Mouse (Mus musculus): ENCODE data around the gene Mtx2.
A peak's percentile ranks its signal among the peaks of the same experiment; 100 is the strongest.

Mtx2 gene

DNA sequence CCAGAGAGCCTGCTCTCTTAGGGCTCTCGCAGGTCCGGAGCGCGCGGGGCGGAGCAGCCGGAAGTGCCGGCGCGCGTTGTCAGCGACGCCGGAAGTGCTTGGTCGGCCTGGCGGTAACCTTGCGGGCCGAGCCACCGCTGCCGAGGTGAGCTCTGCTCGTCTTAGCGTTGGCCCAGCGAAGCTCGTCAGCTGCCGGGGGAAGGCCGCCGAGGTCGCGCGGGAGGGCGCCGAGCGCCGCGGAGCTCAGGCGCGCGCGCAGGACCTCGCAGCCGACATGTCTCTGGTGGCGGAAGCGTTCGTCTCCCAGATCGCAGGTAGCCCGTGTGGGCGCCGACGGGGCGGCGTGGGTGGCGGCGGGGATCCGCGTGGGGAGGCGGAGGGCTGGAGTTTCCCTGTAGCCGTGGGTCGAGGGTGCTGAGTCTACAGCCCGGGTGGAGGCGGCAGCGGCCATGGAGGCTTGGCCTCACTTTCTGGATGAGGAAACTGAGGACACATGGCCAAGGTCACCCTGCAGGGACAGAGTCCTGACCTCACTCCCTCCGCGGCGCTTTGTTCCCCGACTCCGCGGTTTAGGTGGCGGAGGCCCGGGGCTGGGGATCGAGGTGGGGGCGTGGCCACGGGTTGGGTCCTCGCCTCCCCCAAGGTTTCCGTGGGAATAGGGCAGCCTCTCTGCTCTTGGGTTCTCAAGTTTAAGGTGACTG, at the start of gene Mtx2:
TSS of gene Mtx2 (plus strand) at position 74 of the 701 bp plus-strand sequence.
- DNase-seq (ENCODE audit: low spot score), result peak; percentile 83

DNA sequence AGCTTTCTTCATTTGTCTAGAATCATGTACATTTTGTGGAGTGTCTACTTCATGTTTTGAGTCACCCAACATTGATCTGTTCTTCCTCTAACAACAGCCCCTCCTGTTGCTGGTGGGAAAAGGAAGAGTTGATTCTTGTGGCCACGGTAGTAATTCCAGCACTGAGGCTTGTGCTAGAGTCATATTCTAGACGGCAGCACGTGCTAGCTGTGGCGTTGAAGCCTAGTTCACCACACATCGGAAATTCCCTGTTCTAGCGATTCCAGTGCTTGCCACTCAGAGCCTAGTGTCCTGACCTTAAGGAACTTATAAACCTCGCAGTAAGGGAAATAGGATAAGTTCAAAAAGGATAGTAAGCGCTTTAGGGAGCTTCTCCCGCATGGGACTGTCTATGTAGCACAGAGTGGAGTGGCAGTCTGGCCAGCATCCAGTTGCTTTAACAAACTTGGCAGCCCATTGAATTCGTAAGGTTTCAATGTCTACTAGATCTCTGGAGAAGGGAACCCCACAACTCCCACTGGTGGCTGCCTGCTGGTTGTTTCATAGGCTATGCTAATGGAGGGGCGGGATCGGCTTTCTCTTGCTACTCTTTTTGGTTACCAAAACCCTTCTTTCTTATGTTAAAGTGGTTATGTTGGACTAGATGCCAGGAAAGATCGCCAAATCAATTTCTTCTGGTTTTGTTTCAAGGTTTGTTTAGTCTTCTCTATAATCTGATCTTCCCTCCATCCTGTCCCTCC, 47.9 kb upstream of the Mtx2 start:
- DNase-seq (ENCODE audit: low spot score), result no peak

DNA sequence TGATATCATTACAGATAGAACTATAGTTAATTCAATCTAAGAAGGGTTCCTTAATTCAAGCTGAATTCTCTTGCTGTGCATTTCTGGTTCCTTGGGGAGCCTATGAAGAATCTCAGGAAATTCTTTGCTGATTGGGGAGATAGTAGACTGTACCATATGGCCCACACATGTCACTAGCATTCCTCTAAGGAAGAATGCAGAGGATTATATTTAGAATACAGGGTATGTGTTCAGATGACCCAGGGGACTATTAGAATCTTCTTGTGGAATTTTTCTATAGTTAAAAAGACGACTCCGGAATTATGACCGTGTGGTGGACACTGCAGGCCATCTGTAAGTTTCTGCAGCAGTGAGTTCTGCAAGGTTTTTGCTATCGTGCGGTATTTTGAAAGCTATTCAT, 44.2 kb upstream of the Mtx2 start:
- DNase-seq (ENCODE audit: low spot score), result no peak

DNA sequence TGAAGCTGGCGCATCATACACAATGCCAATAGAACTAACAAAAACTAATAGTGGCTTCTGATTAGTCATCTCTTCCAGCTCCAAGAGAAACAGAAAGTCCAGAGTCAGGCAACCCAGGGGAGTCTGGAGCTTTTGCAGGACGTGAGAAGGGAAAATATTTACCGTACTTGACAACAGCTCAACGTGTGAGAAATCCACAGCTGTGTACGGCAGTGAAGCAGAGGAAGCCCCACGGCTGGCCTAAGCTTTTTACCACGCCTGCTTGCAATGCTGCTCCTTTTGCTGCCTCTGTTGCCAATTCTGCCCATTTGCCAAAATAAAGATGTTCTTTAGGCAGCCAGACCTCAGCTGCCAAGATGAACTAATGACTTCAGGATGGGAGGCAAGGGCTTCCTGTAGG, 30.1 kb upstream of the Mtx2 start:
- DNase-seq (ENCODE audit: low spot score), result no peak

DNA sequence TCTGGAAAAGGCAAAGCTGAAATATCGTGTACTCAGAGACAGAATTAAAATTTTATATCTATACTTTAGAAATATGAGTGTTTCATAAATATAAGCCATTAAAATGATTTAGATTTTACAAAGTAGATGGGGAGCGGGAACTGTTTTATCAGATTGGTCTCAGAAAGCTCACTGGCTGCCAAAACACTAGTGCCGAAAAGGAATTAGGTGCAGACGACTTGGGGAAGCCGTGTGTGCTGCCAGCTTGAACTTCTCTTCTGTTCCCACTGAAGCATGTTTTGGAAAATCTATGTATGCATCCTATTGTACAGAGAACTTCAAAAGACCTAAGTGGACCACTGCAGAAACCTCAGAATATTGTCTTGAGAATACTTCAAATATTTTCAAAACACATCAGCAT, 17.2 kb upstream of the Mtx2 start:
- DNase-seq (ENCODE audit: low spot score), result no peak

DNA sequence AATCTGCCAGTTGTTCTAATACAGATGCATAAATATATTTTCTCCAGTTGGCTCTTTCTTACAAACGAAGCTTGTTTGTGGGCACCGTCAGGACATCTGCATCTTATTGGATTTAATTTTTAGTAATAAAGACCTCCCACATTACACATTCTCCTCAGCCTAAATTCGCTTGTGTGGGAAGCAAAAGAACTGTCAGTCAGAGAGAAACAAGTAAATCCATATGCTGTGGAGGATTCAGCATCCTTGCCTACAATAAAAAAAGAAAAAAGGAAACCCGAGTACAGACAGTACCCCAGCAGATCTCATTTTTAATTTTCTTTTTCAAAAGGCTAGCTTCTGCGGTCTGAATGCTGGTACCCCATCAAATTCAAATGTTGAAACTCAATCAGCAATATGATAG, 2.9 kb upstream of the Mtx2 start:
- no peak for DNase-seq (ENCODE audit: low spot score)

DNA sequence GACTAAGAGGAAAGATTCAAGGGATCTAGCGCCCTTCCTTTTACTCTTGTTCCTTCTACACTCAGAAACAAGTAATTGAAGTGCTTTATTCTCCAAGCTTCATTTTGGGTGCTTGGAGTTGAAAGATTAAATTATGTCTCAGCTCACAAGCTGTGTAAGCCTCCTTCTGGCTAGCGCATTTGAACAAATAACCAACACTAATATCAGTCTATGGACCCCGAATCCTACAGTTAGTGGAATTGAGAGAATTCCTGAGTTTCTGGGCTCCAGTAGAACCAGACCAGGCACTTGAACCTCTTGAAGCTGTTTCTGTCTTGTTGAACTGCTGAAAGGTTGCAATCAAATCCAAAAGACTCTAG, 253 bp upstream of the Mtx2 start:
- no peak for DNase-seq (ENCODE audit: low spot score)

DNA sequence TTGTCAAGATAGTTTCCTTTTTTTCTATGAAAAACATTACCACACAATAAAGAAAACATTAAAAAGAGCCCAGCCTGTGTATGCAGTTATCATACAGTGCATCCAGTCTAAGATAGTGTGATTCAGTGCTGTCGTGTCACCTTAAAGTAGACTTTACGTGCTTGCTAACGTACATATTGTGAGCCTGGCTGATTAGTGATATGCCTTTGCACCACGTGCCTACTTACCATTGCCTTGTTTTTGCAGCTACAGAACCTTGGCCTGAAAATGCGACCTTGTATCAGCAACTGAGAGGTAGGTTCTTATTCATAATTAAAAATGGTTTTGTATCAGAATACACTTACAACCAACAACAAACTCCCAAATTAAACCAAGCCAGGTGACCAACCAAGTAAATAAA, 21.4 kb downstream of the Mtx2 start:
- no peak for DNase-seq (ENCODE audit: low spot score)

DNA sequence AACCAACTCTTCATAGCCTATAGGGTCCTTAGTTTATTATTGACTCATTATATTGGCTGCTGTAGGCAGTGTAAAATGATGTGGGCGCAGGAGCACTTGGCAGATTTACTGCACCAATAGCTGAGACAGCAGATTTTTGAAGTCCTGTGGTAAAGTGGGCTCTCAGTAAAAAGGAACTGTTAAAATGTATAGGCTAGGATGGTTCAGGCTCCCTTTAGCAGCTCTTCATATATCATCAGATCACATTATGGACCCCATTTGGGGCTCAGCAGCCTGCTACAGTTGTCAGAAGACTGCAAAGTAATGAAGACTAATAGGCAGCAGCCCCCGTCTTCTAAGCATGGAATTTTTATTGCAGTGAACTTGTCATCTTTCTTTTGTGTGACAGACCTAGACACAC, 21.9 kb downstream of the Mtx2 start:
- no peak for DNase-seq (ENCODE audit: low spot score)

DNA sequence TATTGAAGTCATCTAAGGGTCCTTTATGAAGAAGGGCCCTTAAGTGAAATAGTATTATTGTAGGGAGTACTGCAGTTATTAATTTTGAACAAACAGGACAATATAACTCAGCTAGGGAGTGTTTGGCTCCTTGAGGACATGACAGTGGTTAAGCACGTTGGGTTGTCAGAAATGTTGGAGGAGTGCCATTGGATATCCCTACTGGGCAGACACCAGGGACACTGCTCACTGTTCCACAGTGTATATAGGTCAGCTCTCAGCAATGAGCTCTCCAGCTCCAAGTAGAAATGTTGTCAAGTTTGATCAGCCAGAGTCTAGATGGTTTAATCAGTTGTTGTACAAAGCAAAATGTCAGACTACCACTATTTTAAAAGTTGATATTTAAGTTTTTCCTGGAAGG, 24.4 kb downstream of the Mtx2 start:
- DNase-seq (ENCODE audit: low spot score), result no peak

DNA sequence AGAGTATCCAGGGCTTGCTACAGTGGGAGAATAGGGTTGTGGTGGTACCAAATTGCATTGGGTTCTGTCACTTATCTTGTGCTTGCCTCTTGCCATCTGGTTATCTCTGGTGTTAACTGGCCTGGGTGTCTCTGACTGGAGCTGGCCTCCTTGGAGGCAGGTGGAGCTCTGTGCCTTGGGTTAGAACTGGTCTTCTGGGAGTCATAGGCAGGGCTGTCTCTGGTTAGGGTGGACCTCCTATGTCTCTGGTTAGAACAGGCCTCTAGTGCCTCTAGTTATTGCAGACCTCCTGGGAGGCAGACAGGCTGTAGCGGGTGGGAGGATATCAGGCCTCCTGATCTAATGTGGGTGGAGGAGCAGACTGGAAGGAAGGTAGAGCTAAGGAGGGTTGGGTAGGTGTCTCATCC, 36.5 kb downstream of the Mtx2 start:
- no peak for DNase-seq (ENCODE audit: low spot score)

DNA sequence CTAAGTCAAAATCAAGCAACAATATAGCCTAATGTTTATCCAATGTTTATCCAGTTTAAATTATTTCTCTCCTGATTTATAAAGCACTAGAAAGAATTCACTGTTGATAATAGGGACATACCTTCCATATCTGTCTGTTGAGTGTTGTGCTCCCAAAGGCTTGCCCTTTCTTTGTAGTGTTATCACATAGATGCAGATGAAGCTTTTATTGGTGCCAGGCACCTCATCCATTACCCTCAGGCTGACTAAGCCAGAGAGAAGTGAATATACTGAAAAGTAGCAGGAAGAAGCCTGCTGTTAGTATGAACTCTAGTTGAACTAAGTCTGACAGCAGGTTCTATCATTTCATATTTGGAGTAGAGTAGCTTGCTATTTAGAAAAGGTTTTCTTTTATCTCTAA, 39.8 kb downstream of the Mtx2 start:
- no peak for DNase-seq (ENCODE audit: low spot score)

DNA sequence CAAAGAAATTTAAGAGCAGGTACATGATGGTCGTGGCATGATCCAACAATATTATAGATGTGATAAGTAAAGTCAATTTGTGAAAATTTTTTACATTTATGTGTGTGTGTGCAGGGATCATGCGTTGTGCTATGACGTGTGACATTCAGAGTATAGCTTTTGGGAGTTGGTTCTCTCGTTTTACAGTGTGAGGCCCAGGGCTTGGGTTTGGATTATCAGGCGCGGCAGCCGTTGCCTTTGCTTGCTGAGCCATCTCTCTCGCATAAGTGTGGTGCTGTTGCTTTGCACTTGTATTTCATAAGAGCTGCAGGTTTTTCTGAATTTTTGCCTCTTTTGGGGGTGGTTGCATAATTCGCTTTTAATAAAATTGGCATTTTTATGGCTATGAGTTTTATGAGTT, 48.4 kb downstream of the Mtx2 start:
- DNase-seq (ENCODE audit: low spot score), result no peak

DNA sequence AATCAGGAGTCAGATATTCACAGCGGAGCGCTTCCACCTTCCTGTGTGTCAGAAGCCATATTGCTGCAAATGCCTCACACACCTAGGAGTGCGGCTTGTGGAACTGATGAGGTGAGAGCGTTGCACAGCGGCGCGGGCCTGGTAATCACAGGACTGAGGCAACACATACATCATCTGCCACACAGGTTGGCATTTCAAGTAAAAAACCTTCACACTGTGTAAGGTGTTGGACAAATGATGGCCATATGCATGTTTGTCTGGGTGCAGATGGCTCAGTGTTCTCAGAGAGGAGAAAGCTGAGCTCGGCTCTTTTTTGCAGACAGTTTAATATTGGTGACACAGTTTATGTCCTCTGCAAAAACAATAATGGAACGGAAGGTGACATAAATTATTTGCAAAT, 58.8 kb downstream of the Mtx2 start:
- no peak for DNase-seq (ENCODE audit: low spot score)

DNA sequence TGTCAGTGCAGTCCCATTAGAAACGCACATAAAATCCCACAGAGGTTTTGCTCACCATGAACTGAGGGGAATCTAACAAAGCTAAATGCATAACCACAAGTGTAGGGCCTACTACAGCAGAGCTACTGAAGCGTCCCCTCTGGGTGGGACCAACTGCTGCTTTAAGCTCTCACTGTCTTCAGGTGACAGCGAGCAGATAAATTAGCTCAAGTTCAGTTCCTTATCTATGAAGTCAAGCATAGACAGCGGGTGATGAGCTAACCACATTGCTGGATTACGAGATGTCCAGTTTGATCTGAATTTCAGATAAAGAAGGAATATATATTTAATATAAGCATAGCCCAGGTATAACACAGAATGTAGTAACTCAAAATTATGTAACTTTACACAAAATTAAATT, 66.3 kb downstream of the Mtx2 start:
- no peak for DNase-seq (ENCODE audit: low spot score)

DNA sequence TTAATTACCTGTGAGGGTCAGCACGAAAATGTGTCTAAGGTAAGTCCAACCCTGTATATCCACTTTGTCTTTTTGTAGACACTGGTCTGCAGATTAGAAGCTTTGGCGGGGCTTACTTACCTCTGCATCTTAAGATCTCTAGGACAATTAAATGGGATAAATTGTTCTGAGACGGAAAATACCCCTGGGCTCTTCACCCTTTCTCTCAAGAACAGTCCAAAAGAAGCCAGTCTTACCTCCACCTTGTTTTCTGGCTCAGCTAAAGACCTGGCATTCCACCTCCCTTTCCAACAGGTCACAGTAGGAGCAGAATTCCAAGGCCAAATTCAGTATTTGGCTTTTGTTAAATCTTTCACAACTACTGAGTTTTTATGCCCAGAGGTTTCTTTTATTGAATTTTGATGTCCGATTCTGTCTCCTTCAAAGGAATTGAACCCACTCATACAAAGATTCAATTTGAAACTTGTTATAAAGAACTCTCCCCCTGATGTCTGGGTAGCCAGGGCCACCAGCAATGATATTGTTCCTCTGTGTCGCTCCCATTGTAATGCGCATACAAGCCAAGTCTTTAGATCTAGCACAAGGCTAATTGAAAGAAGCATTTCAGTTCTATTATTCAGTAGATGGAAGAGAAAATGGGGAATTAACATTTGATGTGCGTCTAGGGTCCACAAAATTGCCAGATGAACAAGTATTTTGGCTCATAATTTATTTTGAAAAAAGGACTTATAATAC, 67.4 kb downstream of the Mtx2 start:
- DNase-seq (ENCODE audit: low spot score), result no peak

DNA sequence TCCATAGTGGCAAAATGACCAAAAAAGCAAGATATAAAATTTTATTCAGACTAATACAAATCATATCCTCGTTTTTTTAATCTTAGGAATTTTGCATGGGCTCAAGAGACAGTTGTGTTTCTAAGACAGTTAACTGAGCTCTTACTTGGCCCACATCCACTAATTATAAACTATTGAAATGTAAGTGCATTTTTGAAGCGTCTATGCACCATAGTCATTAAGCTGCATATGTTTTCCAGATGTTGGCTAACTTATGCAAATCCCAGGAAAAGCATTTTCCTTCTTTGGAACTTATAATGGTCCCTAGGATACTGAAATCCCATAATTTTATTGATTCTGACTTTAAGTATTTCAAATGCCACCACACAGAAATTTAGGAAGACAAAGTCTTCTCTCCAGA, 68.5 kb downstream of the Mtx2 start:
- no peak for DNase-seq (ENCODE audit: low spot score)

DNA sequence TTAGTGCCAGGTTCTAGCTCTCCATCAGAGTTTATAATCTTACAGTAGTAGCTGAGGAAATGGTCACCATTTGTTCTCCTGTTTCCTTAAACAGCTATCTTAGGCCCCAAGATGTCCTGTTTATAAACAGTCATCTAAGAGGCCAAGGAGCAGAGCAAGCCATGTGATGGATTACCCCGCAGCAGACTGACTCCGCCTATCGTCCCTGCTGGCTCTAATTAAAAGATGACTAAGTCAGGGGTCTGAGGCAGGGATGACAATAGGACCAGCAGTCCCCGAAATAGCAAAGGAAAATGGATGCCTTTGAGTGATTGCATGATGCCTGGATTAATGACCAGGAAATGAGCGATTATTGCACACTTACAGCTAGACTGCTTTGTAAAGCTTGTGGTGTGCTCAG, 74.4 kb downstream of the Mtx2 start:
- no peak for DNase-seq (ENCODE audit: low spot score)

DNA sequence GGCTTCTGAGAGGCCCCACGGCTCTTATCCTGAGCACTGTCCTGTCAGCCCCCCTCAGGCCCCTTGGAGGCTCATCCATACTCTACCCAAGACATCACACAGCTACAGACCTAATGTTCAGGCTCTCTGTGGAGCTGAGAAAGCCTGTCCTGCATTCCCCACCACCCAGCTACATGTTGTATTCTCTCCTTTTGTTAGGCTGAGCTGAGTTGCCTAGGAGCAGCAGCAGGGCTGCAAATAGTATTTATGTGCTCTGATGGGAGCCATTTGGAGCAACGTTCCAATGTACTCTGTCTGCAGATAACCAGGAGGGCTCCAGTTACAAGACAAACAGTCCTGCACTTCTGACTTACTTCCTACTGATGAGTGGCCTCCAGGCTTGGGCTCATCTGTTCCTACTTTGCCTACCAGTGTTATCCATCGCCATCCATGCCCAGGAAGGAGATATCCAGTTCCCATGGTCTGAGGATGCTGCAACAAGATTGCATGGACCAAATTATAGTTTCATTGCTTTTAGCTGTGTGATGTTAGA, 76.2 kb downstream of the Mtx2 start:
- no peak for DNase-seq (ENCODE audit: low spot score)

DNA sequence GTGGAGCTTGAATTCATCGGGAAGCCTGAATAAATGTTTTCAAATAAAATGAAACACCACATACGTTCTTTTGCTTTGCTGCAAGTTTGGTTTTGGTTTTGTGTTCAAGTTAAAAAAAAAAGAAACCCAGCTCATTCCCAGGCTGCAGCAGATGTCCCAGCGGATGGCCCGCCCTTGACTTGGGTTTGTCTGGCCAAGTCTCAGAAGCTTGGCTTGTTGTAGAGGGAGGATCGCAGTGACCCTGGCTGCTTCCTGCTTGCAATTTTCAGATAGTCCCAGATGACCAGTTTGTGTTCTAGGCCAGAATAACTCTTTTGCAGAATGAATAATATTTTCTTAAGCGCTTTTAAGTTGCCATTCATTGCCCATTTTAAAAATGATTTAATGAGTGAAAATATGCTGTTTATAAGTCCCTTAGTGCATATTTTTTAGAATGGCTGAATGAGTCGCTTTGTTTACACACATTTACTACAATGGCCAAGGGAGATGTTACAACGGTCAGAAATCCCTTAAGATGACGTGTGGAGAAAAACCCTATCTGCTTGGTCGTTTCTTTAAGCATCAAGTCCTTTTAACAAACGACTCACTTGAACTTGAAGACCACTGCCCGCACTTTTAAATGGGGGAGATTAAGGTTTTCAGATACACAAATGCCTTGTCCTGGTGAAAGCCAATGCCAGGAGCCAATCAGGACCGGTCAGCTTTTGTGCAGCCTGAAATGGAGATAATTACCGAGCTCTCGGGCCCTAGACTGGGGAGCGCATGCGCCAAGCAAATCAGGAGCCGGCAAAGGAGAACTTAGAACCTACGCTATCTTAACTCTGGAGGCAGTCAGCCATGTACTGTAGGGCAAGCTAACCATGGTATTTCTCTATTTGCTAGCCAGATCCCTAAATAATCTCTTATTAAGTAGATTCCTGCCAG, 82.0 kb downstream of the Mtx2 start:
- peak; percentile 55 for DNase-seq (ENCODE audit: low spot score)

DNA sequence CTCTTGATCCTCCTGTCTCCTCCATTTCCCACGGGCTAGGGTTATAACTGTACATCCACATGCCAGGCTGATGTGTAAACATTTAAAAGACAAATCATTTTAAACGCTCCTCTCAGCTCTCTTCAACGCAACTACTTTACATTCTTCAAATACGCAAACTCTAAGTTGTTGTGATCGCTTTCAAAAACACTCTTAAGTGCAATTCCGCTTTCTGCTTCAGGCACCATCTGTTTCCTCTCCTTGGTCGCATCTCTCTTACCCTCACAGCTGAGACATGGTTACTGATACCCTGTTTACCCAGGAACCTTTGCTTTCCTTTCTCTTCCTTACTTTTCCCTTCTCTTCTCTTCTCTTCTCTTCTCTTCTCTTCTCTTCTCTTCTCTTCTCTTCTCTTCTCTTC, 86.4 kb downstream of the Mtx2 start:
- no peak for DNase-seq (ENCODE audit: low spot score)

Data from ovary, postnatal 36 days (tissue).